Comparison of ENCODE assay signal across 31 mouse cellular contexts in the genomic region with DNA sequence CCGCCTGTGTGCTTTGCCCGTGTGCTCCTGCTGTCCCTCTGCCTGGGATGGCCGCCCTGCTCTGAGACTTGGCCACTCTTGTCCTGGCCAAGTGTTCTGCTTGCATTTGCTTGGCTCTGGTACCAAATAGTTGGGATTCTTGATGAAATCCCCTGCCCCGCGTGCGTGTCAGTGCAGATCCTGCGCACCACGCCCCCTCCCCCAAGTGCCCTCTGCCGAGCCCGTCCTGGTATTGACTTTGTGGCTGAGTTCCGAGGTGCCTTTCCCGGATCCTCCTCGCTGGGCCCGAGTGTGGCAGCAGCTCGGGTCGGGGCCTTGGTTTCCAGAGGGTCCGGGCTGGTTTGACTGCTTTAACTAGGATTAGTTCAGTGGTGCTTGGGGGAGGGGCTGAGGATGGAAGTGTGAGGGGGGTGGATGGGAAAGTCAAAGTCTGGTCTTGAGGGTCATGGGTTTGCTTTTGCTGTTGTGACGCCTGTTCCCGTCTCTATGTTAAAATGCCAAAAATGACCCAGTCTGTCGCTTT. TPM values are rescaled to one million over a fixed set of nuclear protein-coding genes. Genes with fewer than 3 reads are reported as not detected.
DNase-seq lines count a peak whose midpoint lies in the region; ATAC-seq and TF ChIP-seq lines count a peak whose summit lies in the region.
"Had no signal": no experiment of that assay in that cellular context is flagged by ENCODE, and none has a peak within 500 bp of the region (broad histone marks: within the 10 kb centered on the region; RNA-seq: fewer than 3 reads in every experiment).

No protein-coding gene starts in this region.

- peaks cover 62% of the 10 kb centered on the region for H3K36me3 ChIP-seq in intestine, postnatal 0 days (ENCODE audit: control insufficient read depth, insufficient read depth)
- peaks cover 53% of the 10 kb centered on the region for H3K36me3 ChIP-seq in intestine, embryonic 15.5 days
- peaks cover 100% of the 10 kb centered on the region for H3K36me3 ChIP-seq in embryonic facial prominence, embryonic 10.5 days (replicated peaks)
- peaks cover 55% of the 10 kb centered on the region for H3K36me3 ChIP-seq in neural tube, embryonic 15.5 days

- WGBS in intestine, postnatal 0 days: 78% methylated on average over 20 of the region's 20 CpGs
- whole genome bisulfite sequencing in intestine, embryonic 15.5 days: 83% methylated on average over 20 of the region's 20 CpGs
- 62% methylated on average over 20 of the region's 20 CpGs for whole genome bisulfite sequencing in lung, adult 2 months
- 85% methylated on average over 20 of the region's 20 CpGs for WGBS in embryonic facial prominence, embryonic 10.5 days
- 91% methylated on average over 20 of the region's 20 CpGs for WGBS in neural tube, embryonic 15.5 days

- TF ChIP-seq CTCF in intestine, postnatal 0 days (IDR thresholded peaks at IDR 0.05; ENCODE audit: low read depth): no peak
- TF ChIP-seq CTCF in lung, adult 2 months (IDR thresholded peaks at IDR 0.05; ENCODE audit: insufficient read depth, low read length): no peak

- H3K27ac ChIP-seq in intestine, postnatal 0 days (ENCODE audit: low read depth, low read length): 0 out of 2 replicates have a peak overlapping the region, but pooled peaks have one; percentile 21
- no peak overlapping the region for H3K27ac ChIP-seq in intestine, embryonic 15.5 days
- H3K27ac ChIP-seq in embryonic facial prominence, embryonic 10.5 days (replicated peaks): no peak overlapping the region; the same call in 1 of the 2 replicates
- no peak overlapping the region for H3K27ac ChIP-seq in neural tube, embryonic 15.5 days (replicated peaks)
- H3K27ac ChIP-seq: forebrain, embryonic 12.5 days; gastrocnemius, adult 2 months; heart, adult 2 months; heart, embryonic 13.5 days; kidney, postnatal 0 days; liver, embryonic 14.5 days; macrophage had no signal

- ATAC-seq in intestine, postnatal 0 days: no peak
- no peak for ATAC-seq in intestine, embryonic 15.5 days
- no peak for ATAC-seq in neural tube, embryonic 15.5 days (ENCODE audit: low FRiP score)
- ATAC-seq: midbrain, embryonic 13.5 days; Patski had no signal

- H3K4me1 ChIP-seq in intestine, postnatal 0 days (replicated peaks; ENCODE audit: control insufficient read depth, insufficient read depth, low read length): no peaks in the 10 kb centered on the region
- H3K4me1 ChIP-seq in intestine, embryonic 15.5 days (replicated peaks): no peaks in the 10 kb centered on the region
- no peaks in the 10 kb centered on the region for H3K4me1 ChIP-seq in lung, adult 2 months (ENCODE audit: control insufficient read depth, insufficient read depth, low read length)
- 0 out of 2 replicates have a peak, but pooled peaks cover 7% of the 10 kb centered on the region for H3K4me1 ChIP-seq in embryonic facial prominence, embryonic 10.5 days
- H3K4me1 ChIP-seq in neural tube, embryonic 15.5 days: peaks cover 14% of the 10 kb centered on the region; the same call in 1 of the 2 replicates

- no peak for TF ChIP-seq POLR2A in lung, adult 2 months (IDR thresholded peaks at IDR 0.05; ENCODE audit: borderline replicate concordance, extremely low read depth, low read depth, low read length)

- peak; percentile 53 for DNase-seq in lung, postnatal 10 days
- no peak for DNase-seq in lung, adult 2 months
- peak; percentile 33 for DNase-seq in embryonic facial prominence, embryonic 10.5 days (ENCODE audit: low spot score)
- DNase-seq in frontal cortex, postnatal 10 days (ENCODE audit: low spot score in 2 of 2): no peak
- DNase-seq: adrenal gland, postnatal 14 days; cerebellum, adult 11 months; cerebellum, adult 9-10 months; embryo, embryonic 11 days; gastrocnemius, adult 2 months; gastrocnemius, postnatal 36 days; heart, adult 2 months; kidney, adult 8-10 months; kidney, postnatal 4 days; right cerebral cortex, adult 18-20 months; right cerebral cortex, postnatal 4 days; thymus, adult 2 months; thymus, postnatal 36 days had no signal

- no peak overlapping the region for H3K4me3 ChIP-seq in intestine, postnatal 0 days (ENCODE audit: low read depth, low read length)
- H3K4me3 ChIP-seq in intestine, embryonic 15.5 days (replicated peaks): no peak overlapping the region
- H3K4me3 ChIP-seq in lung, adult 2 months (replicated peaks; ENCODE audit: extremely low read depth, low read depth, low read length): no peak overlapping the region
- no peak overlapping the region for H3K4me3 ChIP-seq in embryonic facial prominence, embryonic 10.5 days
- no peak overlapping the region for H3K4me3 ChIP-seq in neural tube, embryonic 15.5 days (replicated peaks)
- H3K4me3 ChIP-seq: forebrain, embryonic 12.5 days; gastrocnemius, adult 2 months; heart, adult 2 months; heart, embryonic 13.5 days; limb, embryonic 15.5 days; midbrain, embryonic 13.5 days had no signal

- no peak overlapping the region for H3K4me2 ChIP-seq in intestine, postnatal 0 days (replicated peaks; ENCODE audit: low read depth)
- no peak overlapping the region for H3K4me2 ChIP-seq in intestine, embryonic 15.5 days (replicated peaks)
- no peak overlapping the region for H3K4me2 ChIP-seq in neural tube, embryonic 15.5 days
- H3K4me2 ChIP-seq: forebrain, embryonic 12.5 days; heart, embryonic 13.5 days; limb, embryonic 15.5 days; midbrain, embryonic 13.5 days had no signal

- no peaks in the 10 kb centered on the region for H3K9me3 ChIP-seq in intestine, postnatal 0 days (ENCODE audit: control insufficient read depth)
- H3K9me3 ChIP-seq in intestine, embryonic 15.5 days: no peaks in the 10 kb centered on the region
- H3K9me3 ChIP-seq in embryonic facial prominence, embryonic 10.5 days: no peaks in the 10 kb centered on the region
- H3K9me3 ChIP-seq in neural tube, embryonic 15.5 days (replicated peaks): no peaks in the 10 kb centered on the region
- H3K9me3 ChIP-seq: forebrain, embryonic 12.5 days; heart, embryonic 13.5 days; limb, embryonic 15.5 days; midbrain, embryonic 13.5 days had no signal

- no peaks in the 10 kb centered on the region for H3K27me3 ChIP-seq in intestine, postnatal 0 days (replicated peaks; ENCODE audit: control insufficient read depth, insufficient read depth, low read length)
- no peaks in the 10 kb centered on the region for H3K27me3 ChIP-seq in intestine, embryonic 15.5 days (replicated peaks)
- H3K27me3 ChIP-seq in embryonic facial prominence, embryonic 10.5 days (replicated peaks; ENCODE audit: low read depth, poor library complexity, severe bottlenecking): no peaks in the 10 kb centered on the region
- no peaks in the 10 kb centered on the region for H3K27me3 ChIP-seq in neural tube, embryonic 15.5 days (replicated peaks)
- H3K27me3 ChIP-seq: forebrain, embryonic 12.5 days; heart, embryonic 13.5 days; limb, embryonic 15.5 days; midbrain, embryonic 13.5 days; Patski had no signal

- H3K9ac ChIP-seq in intestine, postnatal 0 days (ENCODE audit: low read depth, low read length): no peak overlapping the region
- H3K9ac ChIP-seq in intestine, embryonic 15.5 days: no peak overlapping the region
- 0 out of 2 replicates have a peak overlapping the region, but pooled peaks have one; percentile 10 for H3K9ac ChIP-seq in neural tube, embryonic 15.5 days (replicated peaks)
- H3K9ac ChIP-seq: forebrain, embryonic 12.5 days; heart, embryonic 13.5 days; limb, embryonic 15.5 days; liver, embryonic 14.5 days; midbrain, embryonic 13.5 days had no signal

RNA-seq across cellular contexts. Expression of gene Padi6, which starts 20.4 kb away (rescaled TPM):
- polyA plus RNA-seq in intestine, postnatal 0 days (2015; fragmentation: Nextera tagmentation; extraction: Ambion mirVana): not detected in 2 replicates
- 0.11 and 0.15 TPM in 2 replicates for polyA plus RNA-seq in intestine, embryonic 15.5 days (2015; fragmentation: Nextera tagmentation; extraction: Ambion mirVana)
- polyA plus RNA-seq in lung, adult 2 months (2012; rRNA removed): not detected in 2 replicates
- polyA plus RNA-seq in embryonic facial prominence, embryonic 10.5 days (2016; fragmentation: Nextera tagmentation; extraction: Ambion mirVana): not detected in 2 replicates
- 0.65 TPM in 1 of 2 replicates, not detected in the other for polyA plus RNA-seq in neural tube, embryonic 15.5 days (2015; fragmentation: Nextera tagmentation; extraction: Ambion mirVana)
- polyA plus RNA-seq: embryonic facial prominence, embryonic 14.5 days; forebrain, embryonic 12.5 days; heart, adult 2 months; heart, embryonic 13.5 days; hindbrain, embryonic 11.5 days; hindbrain, embryonic 16.5 days; limb, embryonic 15.5 days; liver, embryonic 14.5 days; macrophage; midbrain, embryonic 13.5 days; Patski had no signal

RNA-seq across cellular contexts. Expression of gene Rcc2, which starts 21.7 kb away (rescaled TPM):
- polyA plus RNA-seq in intestine, postnatal 0 days (2015; fragmentation: Nextera tagmentation; extraction: Ambion mirVana): 14.6 and 15.6 TPM in 2 replicates
- 37.8 and 43.8 TPM in 2 replicates for polyA plus RNA-seq in intestine, embryonic 15.5 days (2015; fragmentation: Nextera tagmentation; extraction: Ambion mirVana)
- polyA plus RNA-seq in lung, adult 2 months (2012; rRNA removed): 40.6 and 49.6 TPM in 2 replicates
- 54.4 and 59.8 TPM in 2 replicates for polyA plus RNA-seq in embryonic facial prominence, embryonic 10.5 days (2016; fragmentation: Nextera tagmentation; extraction: Ambion mirVana)
- 16.7 and 16.8 TPM in 2 replicates for polyA plus RNA-seq in neural tube, embryonic 15.5 days (2015; fragmentation: Nextera tagmentation; extraction: Ambion mirVana)

RNA-seq across cellular contexts. Expression of gene Padi4, which starts 52.0 kb away (rescaled TPM):
- 5.4 and 5.5 TPM in 2 replicates for polyA plus RNA-seq in intestine, postnatal 0 days (2015; fragmentation: Nextera tagmentation; extraction: Ambion mirVana)
- polyA plus RNA-seq in intestine, embryonic 15.5 days (2015; fragmentation: Nextera tagmentation; extraction: Ambion mirVana): 2.3 and 2.7 TPM in 2 replicates
- polyA plus RNA-seq in lung, adult 2 months (2012; rRNA removed): 4.5 and 9.4 TPM in 2 replicates
- 0.30 and 0.49 TPM in 2 replicates for polyA plus RNA-seq in embryonic facial prominence, embryonic 10.5 days (2016; fragmentation: Nextera tagmentation; extraction: Ambion mirVana)
- polyA plus RNA-seq in neural tube, embryonic 15.5 days (2015; fragmentation: Nextera tagmentation; extraction: Ambion mirVana): 0.20 and 1.6 TPM in 2 replicates

RNA-seq across cellular contexts. Expression of gene Arhgef10l, which starts 56.2 kb away (rescaled TPM):
- 3.9 and 5.4 TPM in 2 replicates for polyA plus RNA-seq in intestine, postnatal 0 days (2015; fragmentation: Nextera tagmentation; extraction: Ambion mirVana)
- polyA plus RNA-seq in intestine, embryonic 15.5 days (2015; fragmentation: Nextera tagmentation; extraction: Ambion mirVana): 15.3 and 16.2 TPM in 2 replicates
- polyA plus RNA-seq in lung, adult 2 months (2012; rRNA removed): 29.2 and 34.6 TPM in 2 replicates
- polyA plus RNA-seq in embryonic facial prominence, embryonic 10.5 days (2016; fragmentation: Nextera tagmentation; extraction: Ambion mirVana): 17.9 and 18.2 TPM in 2 replicates
- polyA plus RNA-seq in neural tube, embryonic 15.5 days (2015; fragmentation: Nextera tagmentation; extraction: Ambion mirVana): 23.6 and 26.4 TPM in 2 replicates

Comparison
In these comparisons a context has a peak if more than half of its experiments do, and no peak if none do; other contexts are left out.
1. DNase-seq: peak in lung, postnatal 10 days (single experiment) and embryonic facial prominence, embryonic 10.5 days (single experiment); none in lung, adult 2 months (single experiment) and frontal cortex, postnatal 10 days (0 of 2).